Mouse (Mus musculus): ENCODE data around the gene Cox6a1. TPM values are rescaled to one million over a fixed set of nuclear protein-coding genes. Genes with fewer than 3 reads are reported as not detected.

Gene Cox6a1
- polyA plus RNA-seq, 1 experiment: 2,023 TPM

GRCm38 (mm10) chr5:115319004-115319940 is 29.5 kb downstream of the Cox6a1 start:
- no peaks in the 10 kb centered on the region for H3K27me3 ChIP-seq (ENCODE audit: control insufficient read depth, insufficient read depth, insufficient read length)
- TF ChIP-seq TCF3 (IDR thresholded peaks at IDR 0.05; ENCODE audit: insufficient read length, low read depth) (no peak), POLR2A (IDR thresholded peaks at IDR 0.05; ENCODE audit: insufficient read length, low read depth) (peak; percentile 55), POLR2AphosphoS2 (IDR thresholded peaks at IDR 0.05; ENCODE audit: insufficient read length, low read depth) (peak; percentile 61), MYOG (IDR thresholded peaks at IDR 0.05; ENCODE audit: control insufficient read depth in 1 of 3, insufficient read depth in 1 of 3, insufficient read length in 2 of 3, low read depth in 2 of 3) (peak in 1 of 3 experiments; percentile 62), MYOD1 (IDR thresholded peaks at IDR 0.05; ENCODE audit: control insufficient read depth in 1 of 3, insufficient read length in 2 of 3, low read depth in 2 of 3) (peak in 2 of 3 experiments; percentile 5 to 29), MAX (IDR thresholded peaks at IDR 0.05; ENCODE audit: low read depth) (no peak)
- H3K4me2 ChIP-seq (ENCODE audit: low read depth): peak overlapping the region; percentile 91
- H3K4me3 ChIP-seq: peak overlapping the region; percentile 23
- no peaks in the 10 kb centered on the region for H3K36me3 ChIP-seq (ENCODE audit: control insufficient read depth, insufficient read depth)
- H3ac ChIP-seq (ENCODE audit: control insufficient read depth, insufficient read length): no peak overlapping the region
- no peaks in the 10 kb centered on the region for H3K79me2 ChIP-seq (ENCODE audit: control insufficient read depth, insufficient read depth)

DNA sequence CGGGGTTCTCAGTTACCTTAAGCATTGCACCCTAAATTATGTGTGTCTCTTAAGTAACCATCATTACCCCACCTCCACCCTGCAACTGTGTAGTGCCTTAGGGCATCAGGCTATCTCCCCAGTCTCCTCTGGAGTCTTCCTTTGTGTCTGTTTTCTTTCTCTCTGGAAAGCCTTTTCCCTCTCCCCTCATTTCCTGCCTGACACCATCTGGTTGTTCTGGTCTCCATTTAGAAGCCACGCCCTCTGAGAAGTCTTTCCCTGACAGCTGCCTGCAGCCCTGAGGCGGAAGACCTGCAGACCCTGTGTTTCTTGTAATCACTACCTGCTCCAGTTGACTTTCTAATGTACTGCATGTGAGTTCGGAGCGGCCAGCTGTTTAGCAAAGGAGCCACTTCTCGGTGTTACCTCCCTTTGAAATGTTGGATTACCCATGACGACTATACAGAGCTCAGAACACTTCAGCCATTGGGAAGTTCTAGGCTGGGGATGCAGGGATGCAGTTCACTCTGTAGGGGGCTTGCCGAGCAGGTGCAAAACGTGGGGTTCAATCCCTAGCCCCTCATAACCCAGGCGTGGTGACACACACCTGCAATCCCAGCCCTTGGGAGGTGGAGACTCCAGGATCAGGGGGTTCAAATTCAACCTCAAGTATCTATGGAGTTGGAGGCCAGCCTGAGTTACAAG is 31.0 kb downstream of the Cox6a1 start:
- peak overlapping the region; percentile 65 for H3K4me2 ChIP-seq (ENCODE audit: low read depth)
- H3K36me3 ChIP-seq (ENCODE audit: control insufficient read depth, insufficient read depth): no peaks in the 10 kb centered on the region
- no peaks in the 10 kb centered on the region for H3K27me3 ChIP-seq (ENCODE audit: control insufficient read depth, insufficient read depth, insufficient read length)
- no peak overlapping the region for H3K4me3 ChIP-seq
- TF ChIP-seq MYOD1 (IDR thresholded peaks at IDR 0.05; ENCODE audit: control insufficient read depth in 1 of 3, insufficient read length in 2 of 3, low read depth in 2 of 3) (peak in 1 of 3 experiments; percentile 38), MYOG (IDR thresholded peaks at IDR 0.05; ENCODE audit: control insufficient read depth in 1 of 3, insufficient read depth in 1 of 3, insufficient read length in 2 of 3, low read depth in 2 of 3) (peak in 1 of 3 experiments; percentile 36), E2F4 (IDR thresholded peaks at IDR 0.05; ENCODE audit: insufficient read depth) (no peak)
- no peaks in the 10 kb centered on the region for H3K79me2 ChIP-seq (ENCODE audit: control insufficient read depth, insufficient read depth)
- H3ac ChIP-seq (ENCODE audit: control insufficient read depth, insufficient read length): no peak overlapping the region

DNA sequence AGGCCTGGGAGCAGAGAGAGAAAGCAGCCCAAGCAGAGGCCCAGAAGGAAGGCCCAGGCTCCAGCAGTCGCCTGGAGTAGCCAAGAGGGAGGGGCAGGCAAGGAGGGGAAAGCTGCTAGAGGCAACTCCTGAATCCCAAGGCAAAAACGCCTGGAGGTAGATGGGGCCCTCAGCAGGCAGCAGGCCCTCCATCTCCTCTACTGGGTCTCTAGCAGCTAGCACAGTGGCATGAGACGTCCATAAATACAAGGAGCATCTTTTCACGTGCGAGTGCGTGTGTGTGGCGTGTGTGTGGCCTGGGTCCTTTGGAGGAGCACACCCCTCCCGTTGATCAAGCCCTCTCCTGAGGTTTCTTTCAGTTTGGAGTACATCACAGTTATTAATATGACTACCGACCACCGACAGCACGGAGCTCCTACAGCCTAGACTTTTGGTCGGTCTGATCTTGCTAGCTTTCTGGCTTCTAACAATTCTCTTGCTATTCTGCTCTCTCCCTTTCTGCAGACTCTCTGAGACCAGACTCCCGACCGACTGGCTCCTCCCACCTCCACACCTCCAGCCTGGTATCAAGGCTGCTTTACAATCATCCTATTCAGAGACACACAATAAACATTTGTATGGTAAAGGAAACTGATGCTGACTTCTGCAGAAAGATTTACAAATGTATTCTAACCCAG is 31.7 kb downstream of the Cox6a1 start:
- Histone ChIP-seq H3K4me2 (ENCODE audit: low read depth) (peak overlapping the region; percentile 65), H3K27me3 (ENCODE audit: control insufficient read depth, insufficient read depth, insufficient read length) (no peaks in the 10 kb centered on the region), H3K4me3 (no peak overlapping the region), H3K79me2 (ENCODE audit: control insufficient read depth, insufficient read depth) (no peaks in the 10 kb centered on the region), H3K36me3 (ENCODE audit: control insufficient read depth, insufficient read depth) (no peaks in the 10 kb centered on the region), H3ac (ENCODE audit: control insufficient read depth, insufficient read length) (no peak overlapping the region)
- TF ChIP-seq USF1 (IDR thresholded peaks at IDR 0.05; ENCODE audit: low read depth): no peak
- no peak for TF ChIP-seq TCF12 (IDR thresholded peaks at IDR 0.05; ENCODE audit: insufficient read depth, poor library complexity, severe bottlenecking)
- TF ChIP-seq CEBPB (IDR thresholded peaks at IDR 0.05; ENCODE audit: insufficient read depth, poor library complexity, severe bottlenecking): no peak

DNA sequence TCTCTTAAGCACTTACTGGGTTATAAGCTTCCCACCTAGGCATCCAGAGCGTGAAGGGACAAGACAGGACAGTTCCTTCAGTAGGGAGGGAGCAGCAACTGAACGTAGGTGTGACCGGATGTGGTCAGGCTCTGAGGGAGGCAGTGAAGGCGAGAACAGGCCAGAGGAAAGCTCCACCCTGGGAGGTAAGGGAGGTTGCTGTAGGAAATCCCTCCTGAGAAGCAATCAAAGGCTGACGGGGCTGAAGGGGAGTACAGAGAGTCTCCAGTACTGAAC is 35.2 kb downstream of the Cox6a1 start:
- H3ac ChIP-seq (ENCODE audit: control insufficient read depth, insufficient read length): no peak overlapping the region
- no peaks in the 10 kb centered on the region for H3K36me3 ChIP-seq (ENCODE audit: control insufficient read depth, insufficient read depth)
- H3K79me2 ChIP-seq (ENCODE audit: control insufficient read depth, insufficient read depth): no peaks in the 10 kb centered on the region
- peaks cover 11% of the 10 kb centered on the region for H3K27me3 ChIP-seq (ENCODE audit: control insufficient read depth, insufficient read depth, insufficient read length)
- no peak overlapping the region for H3K4me2 ChIP-seq (ENCODE audit: low read depth)
- no peak overlapping the region for H3K4me3 ChIP-seq
- TF ChIP-seq E2F4 (IDR thresholded peaks at IDR 0.05; ENCODE audit: insufficient read depth) (no peak), POLR2A (IDR thresholded peaks at IDR 0.05; ENCODE audit: insufficient read length, low read depth) (no peak), POLR2AphosphoS2 (IDR thresholded peaks at IDR 0.05; ENCODE audit: insufficient read length, low read depth) (no peak), MYOG (IDR thresholded peaks at IDR 0.05; ENCODE audit: control insufficient read depth in 1 of 3, insufficient read depth in 1 of 3, insufficient read length in 2 of 3, low read depth in 2 of 3) (no peak), MYOD1 (IDR thresholded peaks at IDR 0.05; ENCODE audit: control insufficient read depth in 1 of 3, insufficient read length in 2 of 3, low read depth in 2 of 3) (no peak), REST (IDR thresholded peaks at IDR 0.05; ENCODE audit: insufficient read depth, insufficient read length) (no peak), USF1 (IDR thresholded peaks at IDR 0.05; ENCODE audit: low read depth) (no peak), MAX (IDR thresholded peaks at IDR 0.05; ENCODE audit: low read depth) (no peak), SRF (IDR thresholded peaks at IDR 0.05; ENCODE audit: control insufficient read depth, insufficient read length, low read depth) (no peak)
